Mouse (Mus musculus): ENCODE data around the gene Mios.

The Mios gene

DNA sequence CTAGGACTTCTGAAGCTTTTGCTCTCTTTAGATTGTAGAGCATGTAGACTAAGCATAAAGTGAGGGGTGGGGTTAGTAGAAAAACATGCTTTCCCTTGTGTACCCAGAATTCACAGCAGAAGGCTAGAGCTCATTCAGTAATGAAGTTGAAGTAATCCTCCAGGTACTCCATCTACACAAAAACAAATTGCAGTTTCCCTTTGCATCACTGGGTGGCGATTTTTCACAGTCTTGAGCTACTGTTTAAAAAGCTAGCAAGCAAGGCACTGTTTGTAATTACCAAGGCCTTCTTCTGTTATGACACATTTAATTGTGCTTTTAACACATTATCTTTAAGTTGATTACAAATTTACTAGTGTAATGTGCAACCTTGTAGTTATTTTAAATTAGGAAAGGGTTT, 66.1 kb downstream of the Mios start:
- intact Hi-C loops (cut with DNase I) = loop anchor here (5.0 kb wide), 1 partner anchor 557 kb away; no protein-coding TSS in a partner anchor

DNA sequence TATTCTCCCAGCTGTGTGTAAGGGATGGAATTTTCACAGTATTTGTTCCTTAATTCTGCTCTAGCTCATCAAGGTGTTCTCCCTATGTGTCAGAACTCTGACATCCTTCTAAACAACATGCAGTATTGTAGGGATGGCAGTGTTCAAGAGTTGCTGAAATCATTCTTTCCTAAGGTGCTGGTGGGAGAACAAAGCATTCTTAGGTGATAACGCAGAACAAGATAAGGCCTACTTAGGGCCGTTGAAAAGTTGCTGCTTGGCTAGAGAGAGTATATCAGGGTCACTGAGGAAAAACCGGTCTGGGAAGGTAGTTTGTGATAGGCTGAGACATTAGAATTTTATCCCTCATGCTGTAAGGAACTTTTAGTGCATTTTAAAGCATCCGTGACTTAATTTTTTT, 67.4 kb downstream of the Mios start:
- intact Hi-C loops (cut with DNase I) = loop anchor here (5.0 kb wide), 1 partner anchor 556 kb away; no protein-coding TSS in a partner anchor

DNA sequence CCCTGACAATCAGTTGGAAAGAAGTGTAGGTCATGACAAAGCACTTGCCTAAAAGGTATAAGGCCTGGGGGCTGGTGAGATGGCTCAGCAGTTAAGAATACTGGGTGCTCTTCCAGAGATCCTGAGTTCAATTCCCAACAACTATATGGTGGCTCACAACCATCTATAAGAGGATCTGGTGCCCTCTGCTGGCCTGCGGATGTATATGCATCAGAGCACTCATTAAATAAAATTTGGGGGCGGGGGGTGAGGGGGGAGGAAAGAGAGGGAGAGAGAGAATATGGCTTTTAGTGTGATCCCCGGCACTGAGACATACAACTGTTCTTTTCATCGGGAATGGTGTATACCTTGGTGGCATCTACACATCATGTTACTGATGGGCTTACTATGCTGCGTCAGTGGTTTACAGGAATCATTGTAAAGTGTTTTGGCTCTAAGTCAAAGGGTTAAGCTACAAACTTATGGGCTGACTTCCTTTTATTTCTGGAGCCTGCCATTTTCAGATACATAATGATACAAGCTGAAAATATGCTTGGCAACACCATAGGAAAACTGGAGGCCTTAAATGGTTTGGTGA, 69.5 kb downstream of the Mios start:
- intact Hi-C loops (cut with DNase I) = loop anchor here (5.0 kb wide), 1 partner anchor 554 kb away; no protein-coding TSS in a partner anchor

DNA sequence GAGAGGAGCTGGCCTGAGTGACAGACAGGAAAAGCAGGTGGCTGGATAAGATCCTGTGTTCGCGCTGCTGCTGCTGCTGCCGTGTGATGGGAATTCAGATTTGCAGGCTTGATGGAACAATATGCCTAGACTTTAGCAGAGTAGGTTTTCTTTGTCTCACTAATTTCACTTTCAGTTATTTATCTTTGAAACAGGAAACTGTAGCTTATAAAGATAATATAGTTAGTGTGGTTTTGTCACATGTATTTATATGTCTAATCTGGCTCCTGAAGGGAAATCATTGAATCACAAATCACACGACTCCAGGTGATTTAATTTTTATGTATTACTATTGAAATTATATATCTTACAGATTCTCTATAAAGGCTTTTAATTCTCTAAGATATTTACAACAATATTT, 74.2 kb downstream of the Mios start:
- intact Hi-C loops (cut with DNase I) = no loop called here

DNA sequence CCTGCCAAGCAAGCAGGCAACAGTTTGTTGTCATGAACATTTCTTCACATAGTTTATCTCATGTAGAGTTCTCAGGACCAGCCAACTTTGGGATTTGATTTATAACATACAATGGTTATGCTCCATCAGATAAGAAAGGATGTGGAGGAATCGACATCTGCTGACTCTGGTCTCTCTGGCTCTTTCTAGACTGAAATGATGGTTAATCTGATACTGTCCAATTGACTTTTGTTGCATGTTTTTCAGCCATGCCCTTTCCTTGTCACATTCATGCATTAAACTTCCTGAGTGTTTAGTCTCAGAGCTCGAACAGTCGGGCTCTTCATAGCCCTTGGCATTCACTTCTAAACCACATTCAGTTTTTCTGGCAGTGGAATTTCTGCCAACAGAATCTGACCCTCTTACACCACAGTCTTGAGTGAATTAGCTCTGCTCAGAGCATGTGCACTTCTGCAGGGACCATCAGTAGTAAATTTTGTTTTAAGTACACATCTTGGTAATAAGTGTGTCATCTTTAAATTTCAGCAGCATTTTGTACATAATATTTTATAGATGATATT, 76.5 kb downstream of the Mios start:
- intact Hi-C loops (cut with DNase I) = no loop called here

Measured in adrenal gland (tissue).